Mouse (Mus musculus): ENCODE data around the gene Ethe1.

Ethe1 gene

GRCm38 (mm10) chr7:24574224-24574796, 13.0 kb upstream of the Ethe1 start:
- DNase-seq (ENCODE audit: low read depth, low spot score): no peak

DNA sequence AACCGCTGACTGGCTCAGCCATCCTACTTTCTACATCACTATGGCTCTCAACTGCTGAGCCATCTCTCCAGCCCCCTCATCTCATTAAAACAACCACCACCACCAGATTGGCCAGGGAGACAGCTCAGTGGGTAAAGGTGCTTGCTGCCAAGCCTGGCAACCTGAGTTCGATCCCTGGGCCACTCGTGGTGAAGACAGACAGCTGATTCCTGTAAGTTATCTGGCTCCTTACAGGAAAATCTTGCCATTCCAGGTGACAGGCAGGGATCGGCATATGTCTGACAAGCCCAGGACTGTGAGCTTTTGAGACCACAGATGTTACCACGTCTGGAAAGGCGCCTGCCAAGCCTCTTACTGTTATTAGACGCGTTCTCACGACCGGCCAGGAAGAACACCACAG, 9.5 kb upstream of the Ethe1 start:
- DNase-seq (ENCODE audit: low read depth, low spot score): no peak

GRCm38 (mm10) chr7:24584876-24585275, 2.5 kb upstream of the Ethe1 start:
- no peak for DNase-seq (ENCODE audit: low read depth, low spot score)

- DNase-seq (ENCODE audit: low read depth, low spot score): no peak
Measured at GRCm38 (mm10) chr7:24585995-24586394, 1.3 kb upstream of the Ethe1 start.

DNA sequence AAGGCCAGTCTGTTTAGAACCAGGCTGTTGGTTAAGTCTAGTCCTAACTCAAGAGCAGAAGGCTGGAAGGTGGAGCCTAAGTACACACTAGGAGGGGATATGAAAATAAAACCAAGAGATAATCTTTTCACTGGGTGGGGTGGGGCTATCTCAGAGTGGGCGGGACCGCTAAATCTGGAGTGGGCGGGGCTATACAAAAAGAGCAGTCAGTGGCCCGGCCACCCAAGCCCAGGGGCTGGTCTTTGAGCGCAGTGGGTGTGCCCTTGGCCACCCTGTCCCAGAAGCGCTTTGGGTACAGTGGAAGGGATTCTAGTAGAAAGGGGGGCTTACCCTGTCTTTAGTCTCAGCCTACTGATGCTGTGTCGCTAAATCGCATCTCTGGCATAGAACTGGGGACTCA, 515 bp upstream of the Ethe1 start:
- no peak for DNase-seq (ENCODE audit: low read depth, low spot score)

DNA sequence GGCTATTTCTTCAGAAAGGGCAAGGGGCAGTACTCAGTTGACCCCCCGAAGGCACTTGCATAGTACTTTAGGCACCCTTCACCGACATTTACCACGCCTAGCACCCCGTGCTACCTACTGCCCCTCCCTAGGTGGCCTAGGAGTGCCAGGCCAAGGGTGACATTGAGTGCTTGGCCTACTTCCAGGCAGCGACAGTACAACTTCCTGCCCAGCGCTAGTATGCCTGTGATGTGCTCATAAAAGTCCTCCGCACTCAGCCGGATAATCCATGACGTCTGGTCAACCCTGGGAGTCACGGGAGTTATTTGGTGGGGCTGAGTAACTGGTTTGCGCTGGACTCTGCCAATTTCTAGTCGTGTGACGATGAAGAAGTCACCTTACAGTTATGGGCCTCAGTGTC, 993 bp downstream of the Ethe1 start:
- no peak for DNase-seq (ENCODE audit: low read depth, low spot score)

DNA sequence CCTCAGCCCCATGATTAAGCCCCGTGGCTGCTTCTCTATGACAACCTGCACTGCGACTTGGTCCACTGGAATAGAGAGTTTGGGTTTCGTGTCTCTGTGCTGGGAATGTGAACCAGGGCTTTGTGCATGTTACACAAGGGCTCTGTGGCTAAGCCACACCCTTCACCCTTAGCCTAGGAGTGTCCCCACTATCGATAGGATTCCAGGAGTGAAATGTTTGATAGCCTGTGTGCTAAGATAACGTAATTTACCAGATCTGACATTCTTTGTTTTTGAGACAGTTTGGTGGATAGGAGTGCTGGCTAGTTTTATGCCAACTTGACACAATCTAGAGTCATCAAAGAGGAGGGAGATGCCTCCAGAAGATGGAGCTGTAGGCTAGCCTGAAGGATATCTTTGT, 4.4 kb downstream of the Ethe1 start:
- DNase-seq (ENCODE audit: low read depth, low spot score): no peak

DNA sequence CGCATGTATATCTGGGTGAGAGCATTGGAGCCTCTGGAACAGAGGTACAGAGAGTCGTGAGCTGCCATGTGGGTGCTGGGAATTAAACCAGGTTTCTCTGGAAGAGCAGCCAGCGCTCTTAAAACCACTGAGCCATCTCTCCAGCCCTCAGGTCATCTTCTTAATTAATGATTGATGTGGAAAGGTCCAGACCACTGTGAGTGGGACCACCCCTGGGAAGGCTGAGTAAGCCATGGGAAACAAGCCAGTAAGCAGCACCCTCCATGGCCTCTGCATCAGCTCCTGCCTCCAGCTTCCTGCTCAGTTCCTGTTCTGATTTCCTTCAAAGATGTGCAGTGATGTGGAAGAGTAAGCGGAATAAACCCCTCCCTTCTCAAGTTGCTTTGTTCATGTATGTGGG, 4.8 kb downstream of the Ethe1 start:
- DNase-seq (ENCODE audit: low read depth, low spot score): no peak

GRCm38 (mm10) chr7:24592781-24593180, 5.4 kb downstream of the Ethe1 start:
- no peak for DNase-seq (ENCODE audit: low read depth, low spot score)

- peak; percentile 45 for DNase-seq (ENCODE audit: low read depth, low spot score)
Measured at GRCm38 (mm10) chr7:24593621-24594308, 6.4 kb downstream of the Ethe1 start.

GRCm38 (mm10) chr7:24594309-24594803, 7.0 kb downstream of the Ethe1 start:
- no peak for DNase-seq (ENCODE audit: low read depth, low spot score)

GRCm38 (mm10) chr7:24595464-24595863, 8.1 kb downstream of the Ethe1 start:
- no peak for DNase-seq (ENCODE audit: low read depth, low spot score)

GRCm38 (mm10) chr7:24598121-24598520, 10.8 kb downstream of the Ethe1 start:
- DNase-seq (ENCODE audit: low read depth, low spot score): no peak

GRCm38 (mm10) chr7:24599211-24600067, 12.1 kb downstream of the Ethe1 start:
- DNase-seq (ENCODE audit: low read depth, low spot score): no peak

GRCm38 (mm10) chr7:24600941-24601597, 13.7 kb downstream of the Ethe1 start:
- peak; percentile 93 for DNase-seq (ENCODE audit: low read depth, low spot score)

- no peak for DNase-seq (ENCODE audit: low read depth, low spot score)
Measured at GRCm38 (mm10) chr7:24605561-24605960, 18.2 kb downstream of the Ethe1 start.

- DNase-seq (ENCODE audit: low read depth, low spot score): no peak
Measured at GRCm38 (mm10) chr7:24606046-24606445, 18.7 kb downstream of the Ethe1 start.

DNA sequence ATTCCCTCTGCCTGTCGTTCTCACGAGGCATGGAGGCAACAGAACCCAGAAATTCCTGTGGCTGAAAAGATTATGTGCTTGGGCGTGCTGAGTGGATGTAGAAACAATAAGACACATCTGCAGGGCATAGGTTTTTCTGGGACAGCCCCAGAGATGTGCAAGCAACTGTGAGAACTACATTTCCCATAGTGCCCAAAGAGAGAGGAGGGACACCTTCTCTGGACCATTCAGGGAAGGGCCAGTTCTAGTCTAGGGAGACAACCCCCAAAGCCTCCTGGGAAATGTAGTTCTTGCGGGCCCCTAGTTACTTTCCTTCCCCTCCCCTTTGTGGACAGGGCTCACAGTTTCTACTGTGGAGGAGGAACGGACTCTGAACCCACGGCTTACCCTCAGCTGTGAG, 20.7 kb downstream of the Ethe1 start:
- DNase-seq (ENCODE audit: low read depth, low spot score): peak; percentile 52

DNA sequence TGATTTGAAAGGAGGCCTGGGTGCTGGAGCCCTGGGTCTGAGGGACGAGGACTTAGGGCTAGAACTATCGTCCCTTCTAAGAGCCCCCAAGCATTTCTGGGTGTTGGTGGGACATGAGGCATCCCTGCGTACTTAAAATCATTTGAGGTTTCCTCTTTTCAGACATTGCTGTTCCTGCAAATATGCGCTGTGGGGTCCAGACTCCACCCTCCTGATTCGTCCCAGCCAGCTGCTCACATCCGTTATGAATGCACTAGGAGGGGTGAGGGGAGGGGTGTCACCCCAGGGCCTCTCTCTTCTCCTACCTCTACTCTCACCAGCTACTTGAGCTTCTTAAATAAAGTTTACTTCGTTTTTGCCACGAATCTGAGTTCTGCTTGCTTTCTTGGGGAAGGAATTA, 21.2 kb downstream of the Ethe1 start:
- no peak for DNase-seq (ENCODE audit: low read depth, low spot score)

DNA sequence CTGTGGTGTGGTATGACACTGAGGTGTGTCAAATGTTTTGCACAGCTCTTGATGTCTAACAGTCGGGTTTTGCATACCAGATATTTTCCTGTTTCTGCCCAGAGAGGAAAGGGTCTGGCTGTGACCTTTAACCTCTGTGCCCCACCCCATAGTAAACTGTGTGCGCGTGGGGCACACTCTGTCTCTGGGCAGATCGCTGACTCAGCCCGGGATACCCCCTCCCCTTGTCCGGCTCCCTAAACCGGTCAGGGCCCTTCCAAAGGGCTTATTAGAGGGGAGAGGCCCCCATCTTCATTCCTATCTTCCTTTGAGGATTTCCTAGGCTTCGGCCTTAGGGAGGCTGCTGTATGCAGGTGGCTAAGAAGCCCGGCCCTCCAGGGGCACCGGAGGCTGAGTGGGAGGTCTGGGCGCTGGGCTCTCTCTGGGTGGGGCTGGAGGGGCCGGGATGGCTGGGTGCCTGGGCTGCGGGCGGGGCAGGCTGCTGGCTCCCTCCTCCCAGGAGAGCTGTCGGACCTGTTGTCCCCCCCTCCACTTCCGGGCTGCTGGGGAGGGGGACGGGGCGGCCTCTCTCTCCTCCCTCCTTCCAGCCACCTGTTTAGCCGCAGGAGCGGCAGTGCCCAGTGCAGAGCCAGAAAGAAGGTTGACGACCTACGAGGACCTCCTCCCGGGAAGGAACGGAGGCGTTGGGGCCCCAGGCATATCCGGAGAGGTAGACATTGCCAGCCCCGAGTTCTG, 23.0 kb downstream of the Ethe1 start, which contains the start of gene Phldb3:
TSS of gene Phldb3 (plus strand) at position 620 of the 735 bp plus-strand sequence.
- DNase-seq (ENCODE audit: low read depth, low spot score): no peak

- peak; percentile 75 for DNase-seq (ENCODE audit: low read depth, low spot score)
Measured at GRCm38 (mm10) chr7:24610879-24611494, 23.6 kb downstream of the Ethe1 start.

Measured in retina, postnatal 7 days (tissue).